Mouse (Mus musculus): ENCODE data around the gene Actr1a.

DNA sequence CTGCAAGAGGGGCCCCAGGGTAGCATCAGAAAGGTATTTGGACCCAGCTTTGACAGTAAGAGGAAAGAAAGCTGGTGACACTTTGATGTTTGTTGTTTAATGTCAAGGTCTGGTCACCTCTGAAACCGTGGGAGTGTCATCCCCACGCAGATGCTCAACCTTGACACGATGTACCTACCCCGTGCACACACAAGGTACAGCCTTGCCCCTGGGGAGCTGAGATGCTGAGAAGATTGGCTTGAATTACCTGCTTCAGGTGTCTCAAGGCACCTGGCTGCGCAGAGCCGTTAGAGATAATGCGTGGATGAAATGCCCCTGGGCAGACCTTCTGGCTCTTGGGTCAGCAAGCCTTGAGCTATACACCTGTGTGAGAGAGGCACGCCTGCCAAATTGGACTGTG, 18.9 kb upstream of the Actr1a start:
- TF ChIP-seq CTCF (IDR thresholded peaks at IDR 0.05; ENCODE audit: low read depth, low read length), result no peak
- no peak for TF ChIP-seq POLR2A (IDR thresholded peaks at IDR 0.05; ENCODE audit: insufficient read depth, low read length)

Data from ES-Bruce4 (cell line).